Mouse (Mus musculus) intestine, postnatal 0 days (tissue): ENCODE measurements around the gene Tmem35b. TPM values are rescaled to one million over a fixed set of nuclear protein-coding genes. Genes with fewer than 3 reads are reported as not detected.

Experiments used
- ATAC-seq: fragments of 200-750 bp; cut with Nextera tagmentation; 2 replicates; pipeline ENCODE4 v1.8.0; 2017; ENCODE audit warnings: mild to moderate bottlenecking, moderate TSS enrichment, moderate library complexity
- H3K27ac ChIP-seq: fragments of 300-500 bp; sonication (generic); 2 replicates; pipeline ENCODE4 v1.5.1; 2014; ENCODE audit warnings: mild to moderate bottlenecking, low read depth, low read length, moderate library complexity
- H3K27me3 ChIP-seq: fragments of 300-500 bp; sonication (generic); replicated peaks from 2 replicates; pipeline ENCODE4 v1.6.1; 2014; ENCODE audit warnings: low read length, mixed read lengths; ENCODE audit not compliant: control insufficient read depth, insufficient read depth
- H3K36me3 ChIP-seq: fragments of 300-500 bp; sonication (generic); 2 replicates; pipeline ENCODE4 v1.6.1; 2014; ENCODE audit warnings: mild to moderate bottlenecking, moderate library complexity; ENCODE audit not compliant: control insufficient read depth, insufficient read depth
- H3K4me1 ChIP-seq: fragments of 300-500 bp; sonication (generic); replicated peaks from 2 replicates; pipeline ENCODE4 v1.6.1; 2014; ENCODE audit warnings: antibody characterized with exemption, low read length, mixed read lengths; ENCODE audit not compliant: control insufficient read depth, insufficient read depth
- H3K4me2 ChIP-seq: fragments of 300-500 bp; sonication (generic); replicated peaks from 2 replicates; pipeline ENCODE4 v1.6.1; 2014; ENCODE audit warnings: low read depth, mild to moderate bottlenecking, moderate library complexity
- H3K4me3 ChIP-seq: fragments of 300-500 bp; sonication (generic); 2 replicates; pipeline ENCODE4 v1.5.1; 2014; ENCODE audit warnings: low read depth, low read length
- H3K9ac ChIP-seq: fragments of 300-500 bp; sonication (generic); 2 replicates; pipeline ENCODE4 v1.6.1; 2014; ENCODE audit warnings: mild to moderate bottlenecking, low read depth, low read length
- H3K9me3 ChIP-seq: fragments of 300-500 bp; sonication (generic); 2 replicates; pipeline ENCODE4 v1.6.1; 2016; ENCODE audit warnings: mixed run types; ENCODE audit not compliant: control insufficient read depth
- CTCF ChIP-seq: sonication (generic); IDR thresholded peaks from 2 replicates; pipeline ENCODE4 v1.5.1; 2016; ENCODE audit warnings: low read depth, mild to moderate bottlenecking, control low read depth, antibody characterized with exemption, moderate library complexity
- WGBS: fragments of 180-500 bp; shearing (Covaris S2); extraction: QIAGEN DNeasy Blood & Tissue Kit; methylation state at CpG from one replicate; pipeline ENCODE4 v1.1.7; 2014; 5-methylcytosine and 5-hydroxymethylcytosine counted together
- polyA plus RNA-seq: library from polyadenylated mRNA; unstranded; fragments of >200 nt; fragmentation: Nextera tagmentation; extraction: Ambion mirVana; gene quantifications from 2 replicates; pipeline ENCODE4 v1.2.1, GENCODE M21; 2015

Tmem35b gene
- polyA plus RNA-seq = 19.5 and 20.9 TPM in 2 replicates

- Histone ChIP-seq H3K36me3 (peaks cover 4% of the 10 kb centered on the region; the same call in 1 of the 2 replicates), H3K9ac (no peak within 1 kb of the TSS), H3K27ac (no peak within 1 kb of the TSS), H3K27me3 (no peaks in the 10 kb centered on the region), H3K9me3 (no peaks in the 10 kb centered on the region), H3K4me3 (no peak within 1 kb of the TSS), H3K4me2 (no peak within 1 kb of the TSS), H3K4me1 (no peaks in the 10 kb centered on the region)
- TF ChIP-seq CTCF = no peak
- WGBS = 95% methylated on average over 5 of the region's 5 CpGs
- ATAC-seq = no peak
Measured at GRCm38 (mm10) chr4:127123391-127123790, at the start of gene Tmem35b. Gene Tmem35b, plus strand, starts transcription at chr4:127123691.

GRCm38 (mm10) chr4:127074915-127075314 is 48.6 kb upstream of the Tmem35b start:
- TF ChIP-seq CTCF = peak; percentile 26; the same call in 1 of the 2 replicates
- Histone ChIP-seq H3K27me3 (no peaks in the 10 kb centered on the region), H3K27ac (no peak overlapping the region), H3K36me3 (no peaks in the 10 kb centered on the region; the same call in 1 of the 2 replicates), H3K4me1 (0 out of 2 replicates have a peak, but pooled peaks cover 5% of the 10 kb centered on the region), H3K4me3 (no peak overlapping the region), H3K9ac (no peak overlapping the region), H3K4me2 (no peak overlapping the region), H3K9me3 (no peaks in the 10 kb centered on the region)
- no peak for ATAC-seq
- WGBS = 65% methylated on average over 1 of the region's 1 CpGs

- WGBS = under 1% methylated on average over 46 of the region's 46 CpGs
- Histone ChIP-seq H3K27ac (peak within 1 kb of the TSS; percentile 68), H3K4me3 (peak within 1 kb of the TSS; percentile 63), H3K9ac (peak within 1 kb of the TSS; percentile 65), H3K4me1 (0 out of 2 replicates have a peak, but pooled peaks cover 5% of the 10 kb centered on the region), H3K9me3 (no peaks in the 10 kb centered on the region), H3K4me2 (peak within 1 kb of the TSS; percentile 78), H3K27me3 (no peaks in the 10 kb centered on the region), H3K36me3 (no peaks in the 10 kb centered on the region; the same call in 1 of the 2 replicates)
- ATAC-seq = peak; percentile 96
- peak; percentile 36 for TF ChIP-seq CTCF
Measured at GRCm38 (mm10) chr4:127076875-127077548, 46.5 kb upstream of the Tmem35b start, which contains the start of gene Zmym6. Gene Zmym6, plus strand, starts transcription at chr4:127077383.

GRCm38 (mm10) chr4:127080806-127081205 is 42.7 kb upstream of the Tmem35b start:
- TF ChIP-seq CTCF = no peak
- Histone ChIP-seq H3K9ac (no peak overlapping the region), H3K4me3 (no peak overlapping the region), H3K9me3 (no peaks in the 10 kb centered on the region), H3K4me2 (no peak overlapping the region), H3K27ac (no peak overlapping the region), H3K27me3 (no peaks in the 10 kb centered on the region), H3K4me1 (0 out of 2 replicates have a peak, but pooled peaks cover 5% of the 10 kb centered on the region), H3K36me3 (no peaks in the 10 kb centered on the region; the same call in 1 of the 2 replicates)
- no peak for ATAC-seq
- WGBS = 25% methylated on average over 1 of the region's 1 CpGs

- H3K4me1 ChIP-seq = 0 out of 2 replicates have a peak, but pooled peaks cover 1% of the 10 kb centered on the region
- no peak for TF ChIP-seq CTCF
- no peak overlapping the region for H3K4me3 ChIP-seq
- 91% methylated on average over 2 of the region's 2 CpGs for WGBS
- H3K4me2 ChIP-seq = no peak overlapping the region
- ATAC-seq = no peak
- H3K36me3 ChIP-seq = peaks cover 4% of the 10 kb centered on the region
- no peak overlapping the region for H3K9ac ChIP-seq
- H3K9me3 ChIP-seq = no peaks in the 10 kb centered on the region
- H3K27ac ChIP-seq = no peak overlapping the region
- no peaks in the 10 kb centered on the region for H3K27me3 ChIP-seq
Measured at GRCm38 (mm10) chr4:127083131-127083530, 40.4 kb upstream of the Tmem35b start.

- Histone ChIP-seq H3K27ac (no peak overlapping the region), H3K9ac (no peak overlapping the region), H3K4me2 (no peak overlapping the region), H3K4me1 (no peaks in the 10 kb centered on the region), H3K9me3 (no peaks in the 10 kb centered on the region), H3K36me3 (peaks cover 10% of the 10 kb centered on the region), H3K27me3 (no peaks in the 10 kb centered on the region), H3K4me3 (no peak overlapping the region)
- no peak for ATAC-seq
- WGBS = 56% methylated on average over 1 of the region's 1 CpGs
- TF ChIP-seq CTCF = no peak
Measured at GRCm38 (mm10) chr4:127085761-127086160, 37.7 kb upstream of the Tmem35b start.
